Mouse (Mus musculus) neural tube, embryonic 12.5 days (tissue): Measurements from ENCODE around the gene Nedd8. TPM values are rescaled to one million over a fixed set of nuclear protein-coding genes. Genes with fewer than 3 reads are reported as not detected.
A peak's percentile ranks its signal among the peaks of the same experiment; 100 is the strongest.

Experiments used
- ATAC-seq: fragments of 200-750 bp; cut with Nextera tagmentation; 2 replicates; pipeline ENCODE4 v1.8.0; 2017; ENCODE audit warnings: low read depth, mild to moderate bottlenecking, moderate TSS enrichment, moderate library complexity; ENCODE audit not compliant: low FRiP score
- H3K27ac ChIP-seq: fragments of 300-500 bp; sonication (generic); 2 replicates; pipeline ENCODE4 v1.5.1; 2016
- H3K27me3 ChIP-seq: fragments of 300-500 bp; sonication (generic); replicated peaks from 2 replicates; pipeline ENCODE4 v1.6.1; 2016; ENCODE audit warnings: mild to moderate bottlenecking
- H3K36me3 ChIP-seq: fragments of 300-500 bp; sonication (generic); 2 replicates; pipeline ENCODE4 v1.6.1; 2016; ENCODE audit warnings: mild to moderate bottlenecking
- H3K4me1 ChIP-seq: fragments of 300-500 bp; sonication (generic); 2 replicates; pipeline ENCODE4 v1.6.1; 2016
- H3K4me2 ChIP-seq: fragments of 300-500 bp; sonication (generic); replicated peaks from 2 replicates; pipeline ENCODE4 v1.6.1; 2016; ENCODE audit warnings: mild to moderate bottlenecking
- H3K4me3 ChIP-seq: fragments of 300-500 bp; sonication (generic); 2 replicates; pipeline ENCODE4 v1.5.1; 2016
- H3K9ac ChIP-seq: fragments of 300-500 bp; sonication (generic); 2 replicates; pipeline ENCODE4 v1.6.1; 2016; ENCODE audit warnings: mild to moderate bottlenecking
- H3K9me3 ChIP-seq: fragments of 300-500 bp; sonication (generic); 2 replicates; pipeline ENCODE4 v1.6.1; 2016; ENCODE audit warnings: mild to moderate bottlenecking
- WGBS: fragments of 180-500 bp; shearing (Covaris S2); methylation state at CpG from one replicate; pipeline ENCODE4 v1.1.7; 2016; 5-methylcytosine and 5-hydroxymethylcytosine counted together
- polyA plus RNA-seq: library from polyadenylated mRNA; unstranded; fragments of >200 nt; fragmentation: Nextera tagmentation; extraction: Ambion mirVana; gene quantifications from 2 replicates; pipeline ENCODE4 v1.2.1, GENCODE M21; 2016

The Nedd8 gene
- polyA plus RNA-seq, 1 experiment from 2014 or later = 555 TPM

GRCm38 (mm10) chr14:55706051-55706600 lies 34.2 kb upstream of the Nedd8 start:
- H3K4me1 ChIP-seq = no peaks in the 10 kb centered on the region
- 93% methylated on average over 8 of the region's 8 CpGs for WGBS
- H3K27ac ChIP-seq = no peak overlapping the region
- no peak overlapping the region for H3K9ac ChIP-seq
- ATAC-seq = no peak
- H3K4me3 ChIP-seq = no peak overlapping the region
- H3K27me3 ChIP-seq = no peaks in the 10 kb centered on the region
- no peaks in the 10 kb centered on the region for H3K9me3 ChIP-seq
- H3K4me2 ChIP-seq = no peak overlapping the region
- H3K36me3 ChIP-seq = no peaks in the 10 kb centered on the region

DNA sequence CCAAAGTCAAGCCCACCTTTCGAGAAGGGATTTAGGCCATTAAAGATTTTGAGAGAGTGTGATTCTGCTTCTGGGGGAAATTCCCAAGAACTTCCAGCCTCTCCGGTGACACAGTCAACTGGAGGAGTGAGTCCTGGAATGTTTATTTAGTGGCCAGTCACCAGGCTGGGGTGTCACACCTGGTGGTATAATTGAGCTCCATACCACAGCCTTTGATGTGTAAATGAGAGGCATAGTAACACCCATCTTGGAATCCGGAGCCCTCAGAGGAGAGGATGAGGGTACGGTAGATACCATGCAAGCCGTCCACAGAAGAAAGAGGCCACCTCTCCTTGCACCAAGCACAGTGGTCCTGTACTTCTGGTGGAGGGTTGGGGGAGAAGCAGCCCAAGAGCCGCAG lies 30.8 kb upstream of the Nedd8 start:
- ATAC-seq = no peak

GRCm38 (mm10) chr14:55701131-55701530 lies 29.2 kb upstream of the Nedd8 start:
- Histone ChIP-seq H3K4me1 (no peaks in the 10 kb centered on the region), H3K4me3 (no peak overlapping the region), H3K9ac (no peak overlapping the region), H3K4me2 (no peak overlapping the region), H3K27ac (no peak overlapping the region), H3K9me3 (no peaks in the 10 kb centered on the region), H3K36me3 (no peaks in the 10 kb centered on the region), H3K27me3 (no peaks in the 10 kb centered on the region)
- WGBS = 77% methylated on average over 9 of the region's 9 CpGs
- ATAC-seq = no peak

More for the DNA sequence above, 30.8 kb upstream of the Nedd8 start:
- 63% methylated on average over 6 of the region's 6 CpGs for WGBS
- Histone ChIP-seq H3K9ac (no peak overlapping the region), H3K36me3 (no peaks in the 10 kb centered on the region), H3K9me3 (no peaks in the 10 kb centered on the region), H3K27me3 (no peaks in the 10 kb centered on the region), H3K4me1 (no peaks in the 10 kb centered on the region), H3K4me3 (no peak overlapping the region), H3K27ac (no peak overlapping the region), H3K4me2 (no peak overlapping the region)

DNA sequence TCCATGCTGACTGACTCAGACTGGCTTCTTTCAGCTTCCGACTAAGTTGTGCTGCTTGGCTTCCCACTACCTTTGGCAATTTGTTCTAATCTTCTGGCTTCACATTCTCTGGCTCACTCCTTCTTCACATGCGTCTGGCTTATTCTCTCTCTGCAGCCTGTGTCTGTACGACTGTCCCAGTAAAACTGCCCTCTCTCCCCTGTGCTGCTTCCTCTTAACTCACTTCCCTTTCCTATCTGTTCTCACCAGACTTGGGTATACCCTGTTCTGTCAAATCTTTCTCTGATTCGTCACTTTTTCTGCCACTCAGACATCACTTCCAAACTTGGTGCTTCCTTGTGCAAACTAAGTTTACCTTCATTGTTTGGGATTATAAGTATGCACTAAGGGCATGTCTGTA lies 25.3 kb upstream of the Nedd8 start:
- Histone ChIP-seq H3K27ac (no peak overlapping the region), H3K4me2 (no peak overlapping the region), H3K9me3 (no peaks in the 10 kb centered on the region), H3K4me1 (no peaks in the 10 kb centered on the region), H3K36me3 (no peaks in the 10 kb centered on the region), H3K27me3 (no peaks in the 10 kb centered on the region), H3K9ac (no peak overlapping the region), H3K4me3 (no peak overlapping the region)
- ATAC-seq = no peak
- 87% methylated on average over 4 of the region's 4 CpGs for WGBS

- WGBS = 81% methylated on average over 10 of the region's 10 CpGs
- Histone ChIP-seq H3K27me3 (no peaks in the 10 kb centered on the region), H3K9me3 (no peaks in the 10 kb centered on the region), H3K4me2 (no peak overlapping the region), H3K4me1 (no peaks in the 10 kb centered on the region), H3K4me3 (no peak overlapping the region), H3K9ac (no peak overlapping the region), H3K27ac (no peak overlapping the region), H3K36me3 (no peaks in the 10 kb centered on the region)
- no peak for ATAC-seq
Measured at GRCm38 (mm10) chr14:55689433-55689832, 17.5 kb upstream of the Nedd8 start.

GRCm38 (mm10) chr14:55682118-55682493 lies 10.2 kb upstream of the Nedd8 start:
- H3K9me3 ChIP-seq = no peaks in the 10 kb centered on the region
- H3K27me3 ChIP-seq = no peaks in the 10 kb centered on the region
- peaks cover 31% of the 10 kb centered on the region for H3K36me3 ChIP-seq
- no peak overlapping the region for H3K27ac ChIP-seq
- ATAC-seq = peak; percentile 49
- H3K9ac ChIP-seq = no peak overlapping the region
- H3K4me2 ChIP-seq = peak overlapping the region; percentile 87
- 17% methylated on average over 3 of the region's 3 CpGs for WGBS
- H3K4me3 ChIP-seq = peak overlapping the region; percentile 72
- H3K4me1 ChIP-seq = peaks cover 9% of the 10 kb centered on the region

- H3K36me3 ChIP-seq = peaks cover 38% of the 10 kb centered on the region
- peak within 1 kb of the TSS; percentile 72 for H3K4me3 ChIP-seq
- peak within 1 kb of the TSS; percentile 78 for H3K9ac ChIP-seq
- no peaks in the 10 kb centered on the region for H3K27me3 ChIP-seq
- WGBS = under 1% methylated on average over 66 of the region's 66 CpGs
- ATAC-seq = peak; percentile 99
- H3K27ac ChIP-seq = no peak within 1 kb of the TSS
- peak within 1 kb of the TSS; percentile 87 for H3K4me2 ChIP-seq
- no peaks in the 10 kb centered on the region for H3K9me3 ChIP-seq
- peaks cover 9% of the 10 kb centered on the region for H3K4me1 ChIP-seq
Measured at GRCm38 (mm10) chr14:55681160-55682117, 9.5 kb upstream of the Nedd8 start, which contains the start of gene Tinf2. TSS of gene Tinf2 (minus strand) at chr14:55681820.

DNA sequence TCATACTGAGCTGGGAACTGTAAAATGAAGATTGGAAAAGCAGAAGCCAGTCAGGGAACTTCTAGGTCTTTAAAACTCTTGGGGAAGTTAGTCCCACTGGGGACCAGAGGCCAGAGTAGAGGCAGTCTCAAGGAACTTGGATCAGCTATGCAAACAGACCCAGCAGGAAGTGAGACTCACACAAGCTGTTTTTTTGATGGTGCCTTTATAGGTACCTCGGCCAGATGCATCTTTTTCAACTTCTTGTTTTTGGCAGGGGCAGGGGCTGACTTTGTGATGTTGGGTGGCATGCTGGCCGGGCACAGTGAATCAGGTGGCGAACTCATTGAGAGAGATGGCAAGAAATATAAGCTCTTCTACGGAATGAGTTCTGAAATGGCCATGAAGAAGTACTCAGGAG lies 5.7 kb upstream of the Nedd8 start:
- Histone ChIP-seq H3K4me1 (peaks cover 9% of the 10 kb centered on the region), H3K9ac (no peak overlapping the region), H3K27ac (no peak overlapping the region), H3K27me3 (no peaks in the 10 kb centered on the region), H3K4me2 (no peak overlapping the region), H3K36me3 (peaks cover 49% of the 10 kb centered on the region), H3K9me3 (no peaks in the 10 kb centered on the region), H3K4me3 (no peak overlapping the region)
- ATAC-seq = no peak
- 90% methylated on average over 4 of the region's 4 CpGs for WGBS

DNA sequence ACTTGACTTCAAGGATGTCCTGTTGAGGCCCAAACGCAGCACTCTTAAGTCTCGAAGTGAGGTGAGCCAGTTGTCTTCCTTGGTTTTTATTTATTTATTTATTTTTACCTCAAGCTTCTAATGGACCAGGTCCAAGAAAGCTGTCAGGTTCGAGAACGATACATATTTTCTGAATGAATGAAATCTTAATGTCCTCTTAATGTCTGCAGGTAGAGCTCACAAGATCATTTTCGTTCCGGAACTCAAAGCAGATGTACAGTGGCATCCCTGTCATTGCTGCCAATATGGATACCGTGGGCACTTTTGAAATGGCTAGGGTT lies 777 bp upstream of the Nedd8 start:
- Histone ChIP-seq H3K36me3 (peaks cover 23% of the 10 kb centered on the region), H3K27ac (no peak overlapping the region), H3K9me3 (no peaks in the 10 kb centered on the region), H3K9ac (peak overlapping the region; percentile 41), H3K4me1 (peaks cover 15% of the 10 kb centered on the region), H3K4me3 (peak overlapping the region; percentile 74; the same call in 1 of the 2 replicates), H3K4me2 (peak overlapping the region; percentile 96), H3K27me3 (no peaks in the 10 kb centered on the region)
- 87% methylated on average over 7 of the region's 7 CpGs for WGBS
- no peak for ATAC-seq

DNA sequence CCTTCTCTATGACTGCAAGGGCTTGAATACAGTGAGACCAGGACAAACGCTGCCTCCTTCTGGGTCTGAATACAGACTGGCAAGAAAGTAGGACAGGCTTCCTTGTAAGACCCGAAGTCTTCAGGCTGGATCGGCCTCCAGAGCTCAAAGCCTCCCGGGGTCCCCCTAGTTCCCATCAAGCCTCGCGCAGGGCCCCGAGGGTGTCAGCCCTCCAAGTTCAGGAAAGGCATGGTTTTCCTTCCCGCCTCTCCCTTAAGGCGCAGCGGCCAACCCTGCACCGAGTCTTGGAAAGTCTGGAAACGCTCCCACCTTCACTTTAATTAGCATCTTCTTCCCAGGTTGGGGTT lies 465 bp downstream of the Nedd8 start:
- H3K4me2 ChIP-seq = peak overlapping the region; percentile 96
- ATAC-seq = peak; percentile 61
- H3K9ac ChIP-seq = peak overlapping the region; percentile 80
- WGBS = under 1% methylated on average over 12 of the region's 12 CpGs
- no peaks in the 10 kb centered on the region for H3K27me3 ChIP-seq
- peak overlapping the region; percentile 72; the same call in 1 of the 2 replicates for H3K27ac ChIP-seq
- peak overlapping the region; percentile 74 for H3K4me3 ChIP-seq
- H3K9me3 ChIP-seq = no peaks in the 10 kb centered on the region
- peaks cover 15% of the 10 kb centered on the region for H3K4me1 ChIP-seq
- peaks cover 14% of the 10 kb centered on the region for H3K36me3 ChIP-seq

- H3K9ac ChIP-seq = no peak overlapping the region
- ATAC-seq = no peak
- no peaks in the 10 kb centered on the region; the same call in 1 of the 2 replicates for H3K4me1 ChIP-seq
- 51% methylated on average over 2 of the region's 2 CpGs for WGBS
- no peaks in the 10 kb centered on the region for H3K9me3 ChIP-seq
- H3K4me2 ChIP-seq = peak overlapping the region; percentile 61
- H3K36me3 ChIP-seq = peaks cover 28% of the 10 kb centered on the region
- H3K27me3 ChIP-seq = no peaks in the 10 kb centered on the region
- H3K4me3 ChIP-seq = no peak overlapping the region
- no peak overlapping the region for H3K27ac ChIP-seq
Measured at GRCm38 (mm10) chr14:55660636-55661035, 11.3 kb downstream of the Nedd8 start.

GRCm38 (mm10) chr14:55659960-55660573 lies 11.9 kb downstream of the Nedd8 start, which contains the start of gene Mdp1:
TSS of gene Mdp1 (minus strand) at chr14:55660508.
- peak within 1 kb of the TSS; percentile 0; the same call in 1 of the 2 replicates for H3K27ac ChIP-seq
- no peaks in the 10 kb centered on the region; the same call in 1 of the 2 replicates for H3K4me1 ChIP-seq
- H3K4me3 ChIP-seq = peak within 1 kb of the TSS; percentile 64
- peaks cover 28% of the 10 kb centered on the region for H3K36me3 ChIP-seq
- peak within 1 kb of the TSS; percentile 61 for H3K4me2 ChIP-seq
- ATAC-seq = peak; percentile 94
- H3K9ac ChIP-seq = peak within 1 kb of the TSS; percentile 72
- H3K9me3 ChIP-seq = no peaks in the 10 kb centered on the region
- whole genome bisulfite sequencing = under 1% methylated on average over 39 of the region's 39 CpGs
- H3K27me3 ChIP-seq = no peaks in the 10 kb centered on the region
